Mouse (Mus musculus) liver, adult 2 months (tissue): ENCODE measurements at regions not wholly inside any gene's neighbourhood (a gene's known extent, or its start where the extent isn't known, plus 50 kb on each side); places are given as distances from the start of the nearest gene placed in this dataset.

ENCODE experiments used
- DNase-seq: peaks from one replicate; pipeline ENCODE4 v3.0.0-alpha.2; 2011; ENCODE audit warnings: low read depth, low spot score; ENCODE audit errors: extremely low read depth
- H3K27ac ChIP-seq: fragments of 200-500 bp; replicated peaks from 2 replicates; pipeline ENCODE4 v1.5.1; 2012; ENCODE audit warnings: low read depth, mild to moderate bottlenecking, control low read depth, inconsistent platforms, low read length; ENCODE audit not compliant: insufficient read depth
- H3K27me3 ChIP-seq: fragments of 200-500 bp; 2 replicates; pipeline ENCODE4 v1.6.1; 2012; ENCODE audit warnings: mild to moderate bottlenecking, moderate library complexity, low read length, inconsistent platforms; ENCODE audit not compliant: control insufficient read depth, insufficient read depth
- H3K36me3 ChIP-seq: fragments of 200-500 bp; 2 replicates; pipeline ENCODE4 v1.6.1; 2012; ENCODE audit warnings: low read length, inconsistent platforms; ENCODE audit not compliant: control insufficient read depth, insufficient read depth
- H3K4me1 ChIP-seq: fragments of 200-500 bp; 2 replicates; pipeline ENCODE4 v1.6.1; 2011; ENCODE audit warnings: low read length; ENCODE audit not compliant: control insufficient read depth, insufficient read depth
- H3K4me3 ChIP-seq: fragments of 200-500 bp; 2 replicates; pipeline ENCODE4 v1.5.1; 2011; ENCODE audit warnings: low read depth, mild to moderate bottlenecking, control low read depth, low read length, moderate library complexity; ENCODE audit not compliant: insufficient read depth
- H3K79me2 ChIP-seq: fragments of 200-500 bp; 2 replicates; pipeline ENCODE4 v1.6.1; 2012; ENCODE audit warnings: inconsistent platforms, mild to moderate bottlenecking, low read length, moderate library complexity; ENCODE audit not compliant: control insufficient read depth, insufficient read depth
- H3K9ac ChIP-seq: fragments of 200-500 bp; 2 replicates; pipeline ENCODE4 v1.6.1; 2012; ENCODE audit warnings: low read depth, mild to moderate bottlenecking, control low read depth, inconsistent platforms, low read length
- CTCF ChIP-seq: fragments of 200-500 bp; IDR thresholded peaks from 2 replicates; pipeline ENCODE4 v1.5.1; 2011; ENCODE audit warnings: low read depth, low read length, control low read depth
- POLR2A ChIP-seq: fragments of 200-500 bp; IDR thresholded peaks from 2 replicates; pipeline ENCODE4 v1.6.1; 2011; ENCODE audit warnings: low read length, control low read depth; ENCODE audit not compliant: insufficient read depth; ENCODE audit errors: extremely low read depth
- WGBS: fragments of 180-500 bp; shearing (Covaris S2); methylation state at CpG from one replicate; pipeline ENCODE4 v1.1.7; 2018; 5-methylcytosine and 5-hydroxymethylcytosine counted together

DNA sequence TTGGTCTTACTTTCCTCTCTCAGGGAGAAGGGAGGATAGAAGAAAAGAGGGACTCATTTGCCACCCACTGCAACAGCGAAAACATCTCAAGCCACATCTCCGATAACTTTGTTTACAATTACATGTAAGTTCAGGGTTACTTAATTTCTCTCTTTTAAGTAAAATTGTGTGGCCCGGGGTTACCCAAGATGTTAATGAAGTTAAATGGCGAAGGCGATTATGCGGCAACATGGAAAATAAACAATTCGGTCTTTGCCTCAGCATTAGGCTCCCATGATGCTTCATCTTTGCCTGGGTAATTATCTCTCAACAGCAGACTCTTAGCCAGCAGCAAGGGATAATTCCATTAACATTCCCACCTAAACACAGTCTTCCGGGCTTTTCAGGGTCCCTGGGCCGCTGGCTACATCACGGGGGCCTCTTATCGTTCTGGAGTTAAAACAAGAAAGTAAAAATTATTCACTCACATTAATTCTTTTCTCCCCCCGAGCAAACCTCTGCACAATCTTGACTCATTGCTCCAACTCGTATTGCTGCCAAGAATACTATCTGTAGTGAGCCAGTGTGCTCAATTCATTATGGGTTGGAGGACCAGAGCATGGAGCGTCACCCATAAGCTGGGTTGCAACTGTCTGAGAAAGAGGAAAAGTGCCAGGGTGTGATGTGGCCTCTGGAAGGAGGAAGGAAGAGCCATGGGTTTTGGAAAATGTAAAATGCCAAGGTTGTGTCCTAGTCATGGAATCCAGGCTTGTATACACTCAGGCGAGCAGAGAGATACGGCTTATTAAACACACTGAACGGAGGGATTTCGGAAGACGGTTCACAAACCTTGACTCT, 226.5 kb upstream of the Klf3 start:
- Histone ChIP-seq H3K36me3 (no peaks in the 10 kb centered on the region), H3K27me3 (no peaks in the 10 kb centered on the region), H3K79me2 (no peaks in the 10 kb centered on the region), H3K27ac (no peak overlapping the region), H3K4me1 (peaks cover 6% of the 10 kb centered on the region), H3K4me3 (no peak overlapping the region), H3K9ac (no peak overlapping the region)
- WGBS, result 91% methylated on average over 19 of the region's 19 CpGs
- TF ChIP-seq POLR2A (no peak), CTCF (no peak)
- no peak for DNase-seq

DNA sequence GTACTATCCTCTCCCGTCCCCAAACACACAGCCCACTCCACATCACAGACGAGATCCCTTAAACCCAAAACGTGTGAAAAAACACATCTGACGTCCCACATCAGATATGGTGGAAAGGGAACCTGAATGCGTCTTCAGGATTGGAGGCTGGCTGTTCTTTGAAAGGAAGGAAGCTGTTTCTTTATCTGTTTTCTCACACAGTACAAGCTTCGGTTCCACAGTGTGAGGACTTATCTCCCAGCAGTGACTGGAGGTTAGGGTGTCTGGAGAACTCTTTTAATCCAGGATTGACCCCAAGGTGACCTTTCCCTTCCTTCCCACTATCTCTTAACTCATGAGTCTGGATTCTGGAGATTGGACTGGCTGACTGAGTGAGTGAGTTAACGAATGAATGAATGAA, 225.8 kb upstream of the Klf3 start:
- no peak overlapping the region for H3K9ac ChIP-seq
- 81% methylated on average over 7 of the region's 7 CpGs for WGBS
- no peak for TF ChIP-seq POLR2A
- TF ChIP-seq CTCF, result no peak

DNA sequence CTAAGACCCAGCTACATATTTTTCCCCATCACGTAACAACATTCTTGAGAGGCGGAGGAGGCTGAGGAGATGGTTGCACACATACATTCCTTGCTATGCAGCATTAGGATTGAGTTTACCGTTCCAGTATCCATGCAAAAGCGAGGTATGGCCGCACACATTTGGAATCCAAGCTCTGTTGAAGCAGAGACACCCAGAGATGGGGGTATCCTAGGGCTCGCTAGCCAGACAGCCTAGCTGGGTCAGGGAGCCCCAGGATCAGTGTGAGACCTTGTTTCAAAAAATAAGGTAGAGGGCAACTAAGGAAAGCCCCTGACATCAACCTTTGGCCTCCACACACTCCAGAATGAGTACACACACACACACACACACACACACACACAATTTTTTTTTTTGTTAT, 224.7 kb upstream of the Klf3 start:
- 97% methylated on average over 6 of the region's 6 CpGs for WGBS
- H3K4me3 ChIP-seq, result no peak overlapping the region
- H3K79me2 ChIP-seq, result no peaks in the 10 kb centered on the region
- H3K9ac ChIP-seq, result no peak overlapping the region
- H3K27me3 ChIP-seq, result no peaks in the 10 kb centered on the region
- H3K36me3 ChIP-seq, result no peaks in the 10 kb centered on the region
- TF ChIP-seq POLR2A (no peak), CTCF (no peak)
- peaks cover 6% of the 10 kb centered on the region for H3K4me1 ChIP-seq
- no peak for DNase-seq
- H3K27ac ChIP-seq, result peak overlapping the region; percentile 15; the same call in 1 of the 2 replicates

More for the DNA sequence above, 225.8 kb upstream of the Klf3 start:
- no peak overlapping the region for H3K4me3 ChIP-seq
- DNase-seq, result no peak
- no peaks in the 10 kb centered on the region for H3K36me3 ChIP-seq
- H3K27me3 ChIP-seq, result no peaks in the 10 kb centered on the region
- peaks cover 6% of the 10 kb centered on the region for H3K4me1 ChIP-seq
- no peak overlapping the region for H3K27ac ChIP-seq
- H3K79me2 ChIP-seq, result no peaks in the 10 kb centered on the region

DNA sequence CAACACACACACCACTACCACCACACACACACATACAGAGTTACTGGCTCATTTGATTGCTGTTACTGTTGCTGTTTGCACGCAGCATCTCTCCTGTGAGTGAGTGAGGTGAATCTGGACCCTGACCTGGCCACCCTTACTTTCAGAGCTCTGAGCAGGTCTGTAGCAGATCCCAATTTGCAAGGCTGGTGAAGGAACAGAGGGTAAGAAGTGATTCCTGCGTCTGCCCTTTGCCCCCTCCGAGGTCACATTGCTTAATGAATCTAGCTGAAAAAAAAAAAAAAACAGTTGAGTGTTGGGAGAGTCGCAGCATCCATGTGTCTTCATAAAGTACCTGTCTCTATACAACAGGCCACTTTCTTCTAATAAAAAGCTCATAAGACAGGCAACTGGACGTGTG, 224.1 kb upstream of the Klf3 start:
- no peaks in the 10 kb centered on the region for H3K27me3 ChIP-seq
- H3K9ac ChIP-seq, result no peak overlapping the region
- no peak overlapping the region for H3K4me3 ChIP-seq
- H3K79me2 ChIP-seq, result no peaks in the 10 kb centered on the region
- DNase-seq, result peak; percentile 86
- TF ChIP-seq CTCF (no peak), POLR2A (no peak)
- H3K4me1 ChIP-seq, result peaks cover 6% of the 10 kb centered on the region
- H3K36me3 ChIP-seq, result no peaks in the 10 kb centered on the region
- peak overlapping the region; percentile 82 for H3K27ac ChIP-seq
- 23% methylated on average over 5 of the region's 5 CpGs for WGBS

DNA sequence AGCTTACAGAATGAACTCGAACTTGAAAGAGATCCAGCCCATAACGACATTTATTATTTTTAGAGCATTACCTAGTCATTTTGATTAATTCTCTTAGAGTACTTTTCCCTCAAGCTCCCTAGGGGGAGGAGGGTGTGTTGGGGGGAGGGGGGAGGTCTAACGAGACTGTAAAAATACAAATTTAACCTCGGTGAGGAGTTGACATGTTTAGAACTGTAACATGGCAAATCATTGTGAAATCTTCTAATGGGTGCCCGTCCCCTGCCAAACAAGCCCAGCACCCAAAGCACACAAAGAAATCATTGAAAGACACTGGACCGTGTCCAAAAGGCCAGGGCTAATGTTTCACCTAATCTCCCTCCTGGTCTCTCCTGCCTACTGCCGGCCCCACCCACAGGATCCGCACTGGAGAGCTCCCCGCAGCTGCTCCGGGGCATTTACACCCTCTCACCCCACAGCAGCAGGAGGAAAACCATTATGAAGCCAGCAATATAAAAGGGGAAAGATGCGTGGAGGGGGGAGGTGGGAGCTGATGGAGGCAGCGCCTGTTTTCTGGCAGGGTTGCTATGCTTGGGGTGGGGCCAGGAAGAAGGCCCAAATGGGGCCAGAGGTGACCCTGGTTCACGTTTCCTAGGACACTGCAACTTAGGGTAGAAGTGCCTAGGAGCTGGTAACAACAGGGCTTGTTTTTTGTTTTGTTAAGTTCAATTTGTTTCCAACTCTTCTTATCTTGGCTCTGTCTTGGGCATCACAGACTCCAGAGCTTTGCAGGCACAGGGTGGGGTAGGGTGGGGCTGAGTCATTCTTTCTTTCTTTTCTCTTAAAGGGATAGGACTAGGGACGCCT, 223.5 kb upstream of the Klf3 start:
- Histone ChIP-seq H3K9ac (peak overlapping the region; percentile 55), H3K4me1 (peaks cover 6% of the 10 kb centered on the region), H3K27me3 (no peaks in the 10 kb centered on the region), H3K79me2 (no peaks in the 10 kb centered on the region), H3K36me3 (no peaks in the 10 kb centered on the region), H3K4me3 (peak overlapping the region; percentile 18; the same call in 1 of the 2 replicates), H3K27ac (peak overlapping the region; percentile 92)
- WGBS, result 11% methylated on average over 14 of the region's 14 CpGs
- TF ChIP-seq CTCF (no peak), POLR2A (0 out of 2 replicates have a peak, but pooled peaks have one; percentile 2)
- peak; percentile 99 for DNase-seq
